Mouse (Mus musculus) kidney, adult 2 months (tissue): ENCODE results near the gene Ackr1.

Experiments used
- CTCF ChIP-seq: fragments of 200-500 bp; conservative IDR thresholded peaks from 2 replicates; pipeline ENCODE4 v1.5.1; 2011; ENCODE audit warnings: low read depth, mild to moderate bottlenecking, control low read depth, low read length, moderate library complexity, mixed read lengths; ENCODE audit not compliant: insufficient read depth, insufficient read length
- POLR2A ChIP-seq: fragments of 200-500 bp; IDR thresholded peaks from one replicate; pipeline ENCODE4 v1.6.1; 2011; ENCODE audit warnings: low read depth, low read length, control low read depth

- TF ChIP-seq CTCF (no peak), POLR2A (no peak)
Measured at GRCm38 (mm10) chr1:173364125-173364800, 30.7 kb upstream of the Ackr1 start.
